Mouse (Mus musculus) C2C12 (cell line): ENCODE results near the gene Gbp6.

ENCODE experiments used
- CTCF ChIP-seq: IDR thresholded peaks from one replicate; pipeline ENCODE4 v1.5.1; 2011; ENCODE audit not compliant: control insufficient read depth, insufficient read depth, insufficient read length
- FOSL1 ChIP-seq: IDR thresholded peaks from one replicate; pipeline ENCODE4 v1.8.0; 2011; ENCODE audit warnings: mild to moderate bottlenecking, low read length; ENCODE audit not compliant: poor library complexity, insufficient read depth, severe bottlenecking
- MAX ChIP-seq: IDR thresholded peaks from one replicate; pipeline ENCODE4 v1.6.1; 2011; ENCODE audit warnings: mild to moderate bottlenecking, control low read depth
- MYOD1 ChIP-seq: IDR thresholded peaks from one replicate; pipeline ENCODE4 v1.6.1; 2011; ENCODE audit warnings: low read depth; ENCODE audit not compliant: control insufficient read depth, insufficient read length
- MYOG ChIP-seq: IDR thresholded peaks from one replicate; pipeline ENCODE4 v1.6.1; 2011; ENCODE audit not compliant: control insufficient read depth, insufficient read length; ENCODE audit errors: extremely low read depth
- USF1 ChIP-seq: IDR thresholded peaks from one replicate; pipeline ENCODE4 v1.6.1; 2011; ENCODE audit warnings: low read depth, mild to moderate bottlenecking, control low read depth, moderate library complexity

DNA sequence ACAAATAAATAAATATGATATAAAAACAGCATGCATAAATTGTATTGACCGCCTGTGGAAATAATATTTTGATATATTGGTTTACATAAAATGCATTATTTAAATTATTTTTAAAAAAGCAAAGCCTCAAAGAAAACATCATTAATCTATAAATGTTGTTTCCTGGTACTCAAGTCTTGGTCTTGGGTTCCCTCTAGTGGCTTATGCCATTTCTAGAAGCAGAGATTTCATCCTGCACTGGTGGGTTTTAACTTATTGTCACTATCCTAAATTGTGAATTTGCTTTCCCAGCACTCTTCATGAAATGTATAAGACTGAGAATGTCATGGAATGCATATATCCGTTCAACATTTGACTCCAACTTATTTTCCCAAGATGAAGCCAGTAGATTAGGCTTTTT is 29.0 kb upstream of the Gbp6 start:
- TF ChIP-seq USF1 (no peak), CTCF (no peak), MYOG (no peak), MAX (no peak), MYOD1 (no peak), FOSL1 (no peak)
